Mouse (Mus musculus): ENCODE data around the gene Atp9a.

GRCm38 (mm10) chr2:168588591-168589367, 153.4 kb downstream of the Atp9a start:
- TF ChIP-seq CTCF (IDR thresholded peaks at IDR 0.05) (no peak), EP300 (IDR thresholded peaks at IDR 0.05) (no peak)
